Mouse (Mus musculus) kidney, postnatal 36 days (tissue): Measurements from ENCODE around the gene Uck2.

Source experiments
- DNase-seq, 2 experiments: peaks; one replicate each; pipeline ENCODE4 v3.0.0; 2021 to 2022; ENCODE audit warnings: mixed read lengths in 2 of 2

The Uck2 gene

DNA sequence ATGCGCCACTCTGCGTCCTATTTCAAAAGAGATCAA is at the start of gene Uck2:
Gene Uck2 (minus strand): TSS at position 1 of the 36 bp plus-strand sequence.
- DNase-seq, result no peak

- no peak for DNase-seq
These were observed 46.0 kb upstream of the Uck2 start for GRCm38 (mm10) chr1:167331106-167331505.

DNA sequence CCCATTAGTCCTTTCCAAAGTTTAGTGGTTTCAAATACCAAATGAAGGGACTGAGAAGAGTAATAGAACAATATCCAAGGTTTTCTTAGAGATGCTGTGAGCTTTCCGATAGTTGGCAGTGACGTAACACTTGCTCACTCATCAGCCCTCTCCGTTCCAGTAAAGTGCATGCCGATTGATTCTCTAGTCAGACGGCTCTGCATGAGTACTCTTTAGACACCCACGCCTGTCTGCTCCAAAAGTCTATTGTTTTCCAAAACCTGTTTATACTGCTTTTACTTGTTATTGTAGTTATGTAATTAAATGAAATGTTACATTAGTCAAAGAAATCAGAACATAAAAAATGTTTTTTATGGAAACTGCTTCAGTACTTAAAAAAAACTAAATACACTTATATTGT is 43.7 kb upstream of the Uck2 start:
- DNase-seq, result no peak

- no peak for DNase-seq
These were observed 36.6 kb upstream of the Uck2 start for GRCm38 (mm10) chr1:167321691-167322090.

- DNase-seq, result peak in 1 of 2 experiments; percentile 15
These were observed 28.1 kb upstream of the Uck2 start for GRCm38 (mm10) chr1:167313220-167313619.

DNA sequence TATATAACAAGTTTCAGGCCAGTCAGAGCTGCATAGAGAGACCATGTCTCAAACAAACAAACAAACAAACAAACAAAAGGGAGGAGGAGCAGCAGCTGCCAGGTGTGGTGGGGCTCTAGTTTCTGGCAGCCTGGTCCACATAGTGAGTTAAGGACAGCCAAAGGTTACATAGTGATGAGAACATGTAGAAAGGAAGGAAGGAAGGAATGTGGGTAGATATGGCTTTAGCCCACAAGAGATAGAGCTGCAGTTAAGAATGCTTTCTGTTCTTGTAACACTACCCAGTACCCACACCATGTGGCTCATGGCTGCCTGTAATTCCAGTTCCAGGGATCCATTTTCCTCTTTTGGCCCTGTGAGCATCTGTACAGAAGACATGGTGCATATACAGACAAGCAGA is 27.2 kb upstream of the Uck2 start:
- no peak for DNase-seq

DNA sequence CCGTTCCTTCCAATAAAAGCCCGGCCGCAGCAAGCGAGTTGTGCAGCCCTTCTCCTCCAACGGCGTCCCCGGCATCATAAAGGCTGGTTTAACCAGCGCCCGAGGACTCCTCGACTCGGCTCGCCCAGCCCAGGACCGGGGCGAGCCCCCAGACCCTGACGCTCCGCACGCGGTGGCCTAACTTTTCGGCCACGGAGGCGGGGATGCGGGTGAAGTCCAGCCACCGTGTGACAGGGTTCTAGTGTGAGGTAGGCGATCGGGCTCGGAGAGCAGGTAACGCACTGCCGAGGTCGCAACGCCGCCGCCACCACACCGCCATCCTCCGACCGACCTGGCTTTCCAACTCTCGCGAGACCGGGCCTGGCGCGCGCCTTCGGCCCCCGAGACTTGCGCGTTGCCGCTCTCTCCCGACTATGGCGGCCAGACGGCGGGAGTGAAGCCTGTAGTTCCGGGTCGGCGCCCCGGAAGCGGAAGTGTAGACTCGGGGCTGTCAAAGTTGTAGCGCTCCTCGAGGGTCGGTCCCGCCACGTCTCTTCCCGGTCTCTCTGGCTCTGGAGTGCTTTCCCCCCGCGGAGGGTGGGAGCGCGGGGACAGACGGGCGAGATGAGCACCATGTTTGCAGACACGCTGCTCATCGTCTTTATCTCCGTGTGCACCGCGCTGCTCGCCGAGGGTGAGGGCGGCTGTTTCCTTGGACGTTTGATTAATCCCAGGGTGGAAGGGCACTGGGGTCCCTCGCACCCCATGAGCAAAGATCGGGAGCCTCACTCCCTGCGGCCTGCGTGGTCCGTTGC is 23.3 kb upstream of the Uck2 start, which contains the start of gene Tmco1:
Gene Tmco1 (plus strand): TSS at position 118 of the 794 bp plus-strand sequence.
- DNase-seq, result peak; percentile 98 to 99

- DNase-seq, result no peak
These were observed 22.6 kb upstream of the Uck2 start for GRCm38 (mm10) chr1:167307674-167308073.

DNA sequence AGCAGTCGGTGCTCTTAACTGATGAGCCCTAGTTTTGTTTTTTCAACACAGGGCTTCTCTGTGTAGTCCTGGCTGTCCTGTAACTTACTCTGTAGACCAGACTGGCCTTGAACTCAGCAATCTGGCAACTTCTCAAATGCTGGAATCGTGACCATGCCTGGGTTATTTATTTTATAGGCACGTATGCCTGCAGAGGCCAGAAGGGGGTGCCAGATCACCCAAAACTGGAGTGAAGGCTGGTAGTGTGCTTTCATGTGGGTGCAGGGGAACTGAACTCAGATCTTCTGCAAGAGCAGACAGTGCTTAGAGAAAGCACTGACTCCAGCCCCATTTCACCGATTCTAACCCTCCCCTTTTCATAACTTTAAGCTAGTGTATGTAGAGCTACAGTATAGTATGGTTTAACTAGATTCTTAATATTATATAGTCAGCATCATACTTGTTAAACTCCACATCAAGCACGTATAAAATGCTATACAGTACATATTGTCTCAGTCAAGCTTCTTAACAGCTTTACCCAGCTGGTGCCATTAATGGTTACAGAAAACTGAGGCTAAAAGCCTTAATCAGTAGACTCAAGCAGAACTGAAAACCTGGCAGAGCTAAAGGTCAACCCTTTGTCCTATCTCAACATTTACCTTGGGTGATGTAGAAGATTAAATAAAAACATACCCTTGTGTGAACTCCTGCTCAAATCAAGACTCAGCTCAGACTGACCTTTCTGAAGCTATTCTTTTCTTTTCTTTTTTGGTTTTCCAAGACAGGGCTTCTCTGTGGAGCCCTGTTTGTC is 21.5 kb upstream of the Uck2 start:
- peak; percentile 38 to 71 for DNase-seq

DNA sequence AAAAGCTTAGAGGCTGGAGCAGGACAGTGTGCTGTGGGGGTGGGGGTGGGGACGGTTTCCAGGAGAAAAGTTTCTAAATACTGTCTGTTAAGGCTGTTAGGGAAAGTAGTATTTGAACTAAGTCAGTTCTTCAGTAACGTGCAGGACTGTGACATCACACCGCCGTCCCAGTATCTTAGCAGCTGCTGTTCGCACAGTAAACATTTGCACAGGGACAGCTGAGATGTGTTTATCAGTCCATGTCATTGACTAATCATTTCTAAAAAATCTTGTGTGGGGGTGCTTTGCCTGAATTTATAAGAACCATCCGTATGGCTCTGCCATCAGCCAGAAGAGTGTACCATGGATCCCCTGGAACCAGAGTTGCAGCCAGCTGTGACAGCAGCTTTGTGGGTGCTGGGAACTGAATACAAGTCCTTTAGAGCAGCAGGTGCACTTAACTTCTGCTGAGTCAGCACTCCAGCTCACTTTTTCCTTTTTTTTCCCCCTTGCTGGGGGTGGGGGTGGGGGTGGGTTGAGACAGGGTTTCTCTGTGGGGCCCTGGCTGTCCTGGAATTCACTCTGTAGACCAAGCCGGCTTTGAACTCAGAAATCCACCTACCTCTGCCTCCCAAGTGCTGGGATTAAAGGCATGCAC is 20.5 kb upstream of the Uck2 start:
- no peak for DNase-seq

- no peak for DNase-seq
These were observed 15.0 kb upstream of the Uck2 start for GRCm38 (mm10) chr1:167300122-167300521.

DNA sequence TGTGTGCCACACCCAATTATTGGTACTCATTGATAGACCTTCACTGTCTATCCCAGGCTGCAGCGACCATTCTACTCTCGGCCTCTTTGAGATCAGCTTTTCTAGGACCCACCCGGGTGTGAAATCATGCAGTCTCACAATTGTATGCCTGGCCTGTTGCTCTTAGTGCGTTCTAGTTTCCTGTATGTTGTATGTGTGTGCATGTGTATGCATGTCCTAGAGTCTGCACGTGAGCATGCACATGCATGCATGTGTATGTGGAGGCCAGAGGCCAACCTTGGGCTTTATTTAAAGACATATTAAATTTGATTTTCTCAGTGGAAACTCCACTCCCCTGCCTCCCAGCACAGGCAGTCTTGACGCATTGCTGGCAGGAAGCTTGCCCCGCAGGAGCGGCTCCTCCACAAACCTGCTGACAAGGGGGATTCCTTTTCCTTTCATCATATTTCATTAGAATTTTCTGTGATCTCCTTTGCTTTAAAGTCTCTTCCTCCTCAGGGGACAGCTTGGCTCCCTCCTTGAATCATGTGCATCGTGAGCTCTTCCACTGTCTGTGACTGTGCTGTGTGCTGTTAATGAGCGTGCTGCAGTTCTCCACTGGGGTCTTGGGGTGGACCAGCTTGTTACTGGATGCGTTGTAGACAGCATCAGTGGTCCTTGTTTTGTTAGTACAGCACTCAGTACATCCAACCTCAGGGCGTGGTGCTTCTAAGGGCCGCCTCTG is 10.7 kb upstream of the Uck2 start:
- no peak for DNase-seq

- DNase-seq, result peak; percentile 21 to 51
These were observed 7.3 kb upstream of the Uck2 start for GRCm38 (mm10) chr1:167292447-167292846.

DNA sequence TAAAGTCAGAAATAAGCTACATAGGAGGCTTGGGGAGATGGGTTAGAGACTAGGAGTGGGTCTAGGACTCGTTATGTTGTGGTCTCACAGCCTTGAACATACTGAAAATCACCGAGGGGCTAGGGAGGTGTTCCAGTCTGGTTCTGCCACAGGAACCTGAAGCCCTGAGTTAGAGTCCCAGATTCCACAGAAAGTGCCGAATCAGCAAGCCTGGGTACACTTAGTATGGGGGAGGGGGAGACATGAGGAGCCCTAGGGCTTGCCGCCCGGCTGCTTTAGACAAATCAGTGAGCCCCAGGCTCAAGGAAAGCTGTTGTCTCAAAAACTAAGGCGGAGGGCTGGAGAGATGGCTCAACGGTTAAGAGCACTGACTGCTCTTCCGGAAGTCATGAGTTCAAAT is 6.5 kb upstream of the Uck2 start:
- no peak for DNase-seq

GRCm38 (mm10) chr1:167290263-167290592 is 5.1 kb upstream of the Uck2 start:
- DNase-seq, result no peak

- no peak for DNase-seq
These were observed 4.6 kb upstream of the Uck2 start for GRCm38 (mm10) chr1:167289567-167290262.

DNA sequence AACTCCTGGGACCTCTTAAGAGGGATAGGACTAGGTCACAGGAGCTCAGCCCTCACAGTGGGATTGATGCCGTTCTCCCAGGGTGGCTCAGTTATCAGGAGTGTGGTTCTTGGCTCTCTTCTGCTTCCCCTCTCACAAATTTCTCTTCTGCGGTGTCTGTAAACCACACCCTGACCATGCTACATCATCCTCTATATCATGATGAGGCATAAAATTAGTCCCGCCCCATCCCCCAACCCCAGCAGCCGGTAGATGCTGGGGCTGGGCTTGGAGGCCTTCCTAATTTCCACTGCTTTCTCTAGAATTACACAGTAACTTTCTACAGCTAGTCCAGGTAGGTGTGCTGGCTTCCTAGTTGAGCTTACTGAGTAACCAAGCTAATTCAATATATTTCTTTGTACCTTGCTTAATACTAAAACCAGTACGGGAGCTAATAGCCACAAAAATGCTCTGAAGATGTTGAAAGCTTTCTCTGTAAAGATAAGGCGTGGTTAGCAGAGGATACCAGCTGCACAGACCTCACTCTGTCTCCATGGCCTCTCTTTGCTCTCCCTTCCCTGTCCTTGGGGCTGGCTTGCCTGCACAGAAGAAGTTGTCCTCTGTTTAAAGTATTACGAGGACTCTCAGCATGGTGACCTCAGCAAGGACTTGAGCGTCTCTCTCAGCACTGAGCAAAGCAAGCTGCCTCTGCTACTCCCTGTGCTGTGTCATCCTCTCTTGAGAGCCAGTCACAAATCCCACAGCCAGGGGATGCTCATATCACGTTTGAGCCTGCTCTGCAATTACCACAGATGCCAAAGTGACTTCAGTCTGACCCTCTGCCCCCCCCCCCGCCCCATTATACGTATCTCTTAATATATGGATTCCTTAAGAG is 3.8 kb upstream of the Uck2 start:
- no peak for DNase-seq

- no peak for DNase-seq
These were observed 2.0 kb upstream of the Uck2 start for GRCm38 (mm10) chr1:167287156-167287555.

GRCm38 (mm10) chr1:167285356-167285755 is 236 bp upstream of the Uck2 start:
- no peak for DNase-seq

DNA sequence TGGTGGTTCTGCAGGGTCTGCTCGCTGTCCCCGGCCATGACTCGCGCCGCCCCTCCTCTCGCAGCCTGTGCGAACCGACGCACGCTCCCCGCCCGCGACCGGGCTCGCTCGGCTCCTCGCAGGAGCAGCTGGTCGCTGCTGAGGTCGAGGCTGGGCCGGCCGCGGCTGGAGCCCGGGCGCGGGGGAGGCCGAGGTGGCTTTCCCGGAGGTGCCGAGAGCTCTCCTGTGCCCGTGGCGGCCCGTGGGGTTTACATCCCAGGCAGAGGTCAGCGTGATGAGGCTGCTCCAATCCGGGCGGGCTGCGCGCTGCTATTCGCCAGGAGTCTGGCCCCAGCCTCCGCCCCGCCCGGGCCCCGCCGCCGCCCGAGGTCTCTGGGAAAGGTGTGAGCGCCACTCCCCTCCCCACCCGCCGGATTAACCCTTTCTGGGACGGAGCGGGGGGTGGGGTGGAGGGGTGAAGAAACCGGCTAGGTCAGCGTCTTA is 242 bp downstream of the Uck2 start:
- peak; percentile 90 to 92 for DNase-seq

DNA sequence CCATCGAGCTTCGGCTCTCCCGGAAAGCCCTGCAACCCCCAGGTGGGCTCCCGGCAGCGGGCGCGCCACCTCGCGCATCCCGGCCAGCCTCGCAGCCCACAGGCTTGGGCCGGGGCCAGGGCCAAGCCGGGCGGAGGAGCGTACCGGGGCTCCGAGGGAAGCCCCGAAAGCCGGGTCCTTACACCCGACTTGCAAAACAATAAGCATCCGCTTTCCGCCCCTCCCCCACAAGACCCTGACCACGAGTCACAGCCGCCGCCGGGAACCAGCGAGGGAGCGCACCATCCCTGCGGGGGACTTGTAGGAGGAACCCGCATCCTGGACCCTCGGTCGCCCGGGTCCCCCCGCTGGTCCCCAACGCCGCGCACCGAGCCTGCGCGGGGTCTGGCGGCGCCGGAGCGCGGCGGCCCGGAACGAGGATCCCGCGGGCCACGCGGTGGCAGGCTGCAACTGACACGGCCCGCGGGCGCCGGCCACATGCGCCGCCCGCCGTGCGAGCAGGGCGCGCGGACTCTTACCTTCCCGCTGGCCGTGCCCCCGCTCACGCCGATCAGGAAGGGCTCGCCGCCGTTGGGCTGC is 773 bp downstream of the Uck2 start:
- DNase-seq, result peak; percentile 18 to 62
